Mouse (Mus musculus) brain, embryonic 14.5 days (tissue): ENCODE measurements around the gene Stxbp1. TPM values are rescaled to one million over a fixed set of nuclear protein-coding genes. Genes with fewer than 3 reads are reported as not detected.

Experiments used
- DNase-seq: peaks from one replicate; pipeline ENCODE4 v3.0.0-alpha.2; 2011; ENCODE audit warnings: low read depth
- CTCF ChIP-seq: fragments of 200-500 bp; IDR thresholded peaks from 2 replicates; pipeline ENCODE4 v1.5.1; 2012; ENCODE audit warnings: inconsistent platforms, mild to moderate bottlenecking, moderate library complexity, borderline replicate concordance; ENCODE audit not compliant: insufficient read depth, insufficient read length; ENCODE audit errors: extremely low read depth
- POLR2A ChIP-seq: fragments of 200-500 bp; IDR thresholded peaks from 2 replicates; pipeline ENCODE4 v1.6.1; 2012; ENCODE audit warnings: mild to moderate bottlenecking, inconsistent platforms, borderline replicate concordance; ENCODE audit not compliant: poor library complexity, insufficient read depth, insufficient read length, severe bottlenecking; ENCODE audit errors: extremely low read depth
- polyA plus RNA-seq: library from polyadenylated mRNA; depleted of rRNA; stranded (reverse); fragments of >200 nt; gene quantifications from 2 replicates; pipeline ENCODE4 v1.2.3, GENCODE M21; 2012

The Stxbp1 gene
- polyA plus RNA-seq, 1 experiment, result 238 TPM

DNA sequence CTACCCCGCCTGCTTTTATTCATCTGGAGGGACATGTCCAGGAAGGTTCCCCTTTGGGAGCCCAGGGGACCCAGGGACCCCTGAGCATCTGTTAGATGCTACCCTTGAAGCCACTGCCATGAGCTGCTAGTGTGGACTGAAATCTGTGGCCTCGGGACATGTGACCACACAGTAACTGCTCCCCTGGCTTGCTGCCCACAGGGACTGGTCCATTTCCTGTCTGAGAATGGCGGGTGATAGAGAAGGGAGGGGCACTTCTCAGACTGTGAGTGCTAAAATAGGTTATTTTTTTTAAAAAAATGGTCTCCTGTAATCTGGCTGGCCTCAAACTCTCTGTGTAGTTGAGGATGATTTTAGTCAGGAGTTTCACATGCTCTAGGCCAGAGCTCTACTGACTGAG is 34.7 kb upstream of the Stxbp1 start:
- peak; percentile 57 for DNase-seq
- TF ChIP-seq CTCF (no peak), POLR2A (no peak)

GRCm38 (mm10) chr2:32881054-32881453 is 34.0 kb upstream of the Stxbp1 start:
- DNase-seq, result peak; percentile 20
- TF ChIP-seq CTCF (no peak), POLR2A (no peak)

DNA sequence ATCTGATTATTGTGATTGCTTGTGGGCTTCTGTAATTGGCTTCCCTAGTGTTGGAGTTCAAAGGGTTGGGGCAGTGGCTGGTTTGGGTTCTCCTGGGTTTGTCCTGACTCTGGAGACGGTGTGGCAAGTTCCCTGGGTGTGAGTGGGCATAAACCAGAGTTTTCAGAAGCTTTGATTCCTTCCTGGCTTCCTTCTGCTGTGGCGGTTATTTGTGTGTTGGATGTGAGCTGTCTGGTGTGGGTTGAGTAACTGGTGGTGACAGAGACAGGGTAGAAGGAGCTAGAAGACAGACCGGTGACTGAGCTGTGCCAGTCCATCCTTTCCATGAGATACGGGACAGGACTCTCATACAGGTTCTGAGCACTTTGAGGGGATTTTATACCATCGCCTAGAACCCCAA is 32.5 kb upstream of the Stxbp1 start:
- DNase-seq, result no peak
- no peak for TF ChIP-seq CTCF
- TF ChIP-seq POLR2A, result no peak

DNA sequence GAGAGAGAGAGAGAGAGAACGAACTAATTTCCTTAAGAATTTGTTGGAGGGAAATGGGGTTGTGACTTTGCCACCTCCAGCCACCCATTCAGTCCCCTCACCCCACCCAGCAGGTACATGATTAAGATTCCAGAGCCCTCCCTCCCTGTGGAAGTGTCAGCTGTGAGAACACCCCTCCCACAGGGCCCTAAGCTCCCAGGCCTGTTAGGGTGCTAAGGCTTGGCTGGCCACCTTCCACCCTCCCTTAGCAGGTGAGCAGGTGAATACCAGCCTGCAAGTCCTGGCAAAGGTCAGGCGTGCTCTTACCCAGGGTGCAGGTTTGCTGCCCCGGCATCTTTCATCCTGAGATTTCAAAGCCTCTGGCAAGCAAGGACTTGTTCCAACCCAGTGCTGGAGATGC is 31.4 kb upstream of the Stxbp1 start:
- TF ChIP-seq POLR2A (no peak), CTCF (no peak)

GRCm38 (mm10) chr2:32877761-32878393 is 30.8 kb upstream of the Stxbp1 start:
- DNase-seq, result no peak
- TF ChIP-seq POLR2A, result no peak
- TF ChIP-seq CTCF, result no peak

More for the DNA sequence above, 31.4 kb upstream of the Stxbp1 start:
- DNase-seq, result no peak

DNA sequence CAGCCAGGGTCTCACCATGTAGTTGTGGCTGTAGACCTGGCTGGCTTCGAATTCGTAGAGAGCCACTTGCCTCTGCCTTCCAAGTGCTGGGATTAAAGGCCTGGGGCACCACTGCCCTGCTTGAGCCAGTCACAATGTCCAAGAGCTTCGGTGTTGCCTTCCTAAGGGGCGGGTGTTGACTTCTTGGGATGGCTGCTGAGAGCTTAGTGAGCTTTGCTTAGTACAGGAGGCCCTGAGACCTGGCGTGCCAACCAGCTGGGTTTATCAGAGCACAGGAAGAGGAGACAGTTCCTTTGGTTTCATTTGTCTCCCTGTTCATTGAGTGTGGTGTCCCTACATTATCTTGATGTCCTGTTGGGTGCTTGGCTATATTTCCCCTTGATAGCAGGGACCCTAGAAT is 30.3 kb upstream of the Stxbp1 start:
- DNase-seq, result no peak
- TF ChIP-seq POLR2A (no peak), CTCF (no peak)

DNA sequence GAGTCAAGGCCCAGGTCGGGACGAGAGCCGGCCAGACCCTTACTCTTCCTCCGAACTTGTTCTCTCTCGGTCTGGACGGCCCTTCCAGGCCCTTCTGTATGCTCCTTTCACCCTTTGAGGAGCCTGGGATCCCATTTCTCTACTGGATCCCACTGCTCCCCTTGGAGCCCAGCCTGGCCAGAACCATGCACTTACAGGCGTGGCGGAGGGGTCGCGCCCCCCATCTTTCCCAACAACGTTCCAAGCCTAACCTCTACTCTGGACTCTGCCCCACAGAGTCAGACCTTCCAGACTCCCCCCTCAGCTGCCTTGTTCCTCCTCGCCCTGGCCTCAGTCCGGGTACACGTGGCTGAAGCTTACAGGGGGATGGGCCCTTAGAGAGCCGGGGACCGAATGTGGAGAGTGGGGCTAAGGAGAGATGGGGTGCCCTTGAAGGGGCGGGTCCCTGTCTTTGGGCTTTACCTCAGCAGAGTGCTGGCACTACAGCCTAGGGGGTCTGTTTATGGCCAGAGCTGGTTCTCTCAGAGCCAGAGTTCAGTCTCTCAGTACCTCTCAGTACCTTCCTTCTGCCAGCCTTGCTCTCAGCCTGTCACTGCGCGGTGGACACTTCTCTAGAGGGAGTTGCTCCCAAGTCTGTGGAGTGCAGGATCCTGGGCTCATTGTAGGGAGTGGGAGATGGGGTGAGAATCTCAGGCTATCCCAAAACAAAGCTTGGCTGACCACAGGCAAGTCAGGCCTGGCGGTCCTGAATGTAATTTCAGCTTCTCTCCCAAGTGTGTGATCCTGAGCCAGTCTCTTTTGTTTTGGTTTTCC is 29.7 kb upstream of the Stxbp1 start:
- DNase-seq, result peak; percentile 28
- TF ChIP-seq CTCF (no peak), POLR2A (no peak)

GRCm38 (mm10) chr2:32875675-32876489 is 28.8 kb upstream of the Stxbp1 start, which contains the start of gene Fam129b:
TSS of gene Fam129b (plus strand) at chr2:32876114.
- TF ChIP-seq CTCF (no peak), POLR2A (peak; percentile 69)
- DNase-seq, result peak; percentile 95

- peak; percentile 86 for DNase-seq
- TF ChIP-seq POLR2A, result no peak
These were observed 28.1 kb upstream of the Stxbp1 start for GRCm38 (mm10) chr2:32874951-32875674.

DNA sequence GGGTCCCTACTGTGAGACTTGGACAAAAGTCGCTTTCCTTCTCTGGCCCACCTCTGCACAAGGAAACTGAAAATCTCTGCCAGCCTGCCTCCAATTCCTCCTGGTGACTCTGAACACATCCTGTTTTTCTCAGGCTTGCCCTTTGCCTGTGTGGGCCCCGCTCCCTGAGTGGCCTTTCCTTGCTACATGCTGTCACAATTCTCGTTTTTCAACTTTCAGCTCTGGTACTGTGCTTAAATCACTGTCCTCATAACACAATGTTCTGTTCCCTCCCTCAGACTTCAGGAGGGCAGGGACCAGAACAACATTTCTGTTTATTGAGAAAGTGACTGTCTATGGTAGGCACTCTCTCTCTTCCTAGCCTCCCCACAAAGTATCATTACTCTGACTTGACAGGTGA is 27.0 kb upstream of the Stxbp1 start:
- DNase-seq, result no peak
- TF ChIP-seq POLR2A (no peak), CTCF (no peak)

DNA sequence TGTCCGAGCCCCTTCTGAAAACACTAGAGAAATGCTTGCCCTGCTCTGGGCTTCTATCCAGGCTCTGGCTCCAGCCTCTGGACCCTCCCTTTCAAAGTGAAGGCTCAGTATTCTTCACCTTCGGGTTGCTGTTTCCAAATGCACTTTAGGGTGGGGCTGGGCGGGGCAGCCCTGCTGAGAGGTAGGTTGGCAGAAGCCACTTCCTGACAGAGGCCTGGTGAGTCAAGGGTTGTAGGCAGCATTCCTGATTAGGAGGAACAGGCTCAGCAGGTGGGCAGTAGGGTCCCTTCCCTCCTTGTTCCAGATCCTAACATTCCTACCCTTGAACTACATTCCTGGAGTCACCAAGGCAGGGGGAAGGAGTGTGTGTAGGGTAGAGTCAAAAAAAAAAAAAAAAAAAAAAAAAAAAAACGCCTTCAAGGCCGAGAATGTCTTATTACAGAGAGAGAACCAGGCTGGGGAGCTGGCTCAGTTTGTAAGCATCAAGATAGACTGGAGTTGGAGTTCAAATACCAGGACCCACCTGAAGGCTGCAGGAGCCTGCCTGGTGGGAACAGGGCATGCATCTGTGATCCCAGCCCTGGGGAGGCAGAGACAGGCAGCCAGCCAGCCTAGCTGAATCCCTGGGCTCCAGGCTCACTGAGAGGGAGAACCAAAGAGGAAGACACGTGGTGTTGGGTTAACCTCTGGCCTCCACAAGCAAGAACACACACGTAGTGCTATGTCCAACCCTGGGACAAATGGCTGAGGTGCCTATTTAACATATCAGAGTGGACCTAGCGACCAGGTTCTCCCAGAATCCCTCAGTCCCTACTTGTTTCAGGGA is 23.4 kb upstream of the Stxbp1 start:
- TF ChIP-seq POLR2A (no peak), CTCF (no peak)

More for the DNA sequence above, 23.4 kb upstream of the Stxbp1 start:
- DNase-seq, result no peak
